Mouse (Mus musculus): ENCODE results near the gene Pex16.
"Not testable (repeated sequence)": the region's sequence is repeated elsewhere in the genome, so short reads cannot be mapped to it uniquely, and the experiment has no call there.

The Pex16 gene

DNA sequence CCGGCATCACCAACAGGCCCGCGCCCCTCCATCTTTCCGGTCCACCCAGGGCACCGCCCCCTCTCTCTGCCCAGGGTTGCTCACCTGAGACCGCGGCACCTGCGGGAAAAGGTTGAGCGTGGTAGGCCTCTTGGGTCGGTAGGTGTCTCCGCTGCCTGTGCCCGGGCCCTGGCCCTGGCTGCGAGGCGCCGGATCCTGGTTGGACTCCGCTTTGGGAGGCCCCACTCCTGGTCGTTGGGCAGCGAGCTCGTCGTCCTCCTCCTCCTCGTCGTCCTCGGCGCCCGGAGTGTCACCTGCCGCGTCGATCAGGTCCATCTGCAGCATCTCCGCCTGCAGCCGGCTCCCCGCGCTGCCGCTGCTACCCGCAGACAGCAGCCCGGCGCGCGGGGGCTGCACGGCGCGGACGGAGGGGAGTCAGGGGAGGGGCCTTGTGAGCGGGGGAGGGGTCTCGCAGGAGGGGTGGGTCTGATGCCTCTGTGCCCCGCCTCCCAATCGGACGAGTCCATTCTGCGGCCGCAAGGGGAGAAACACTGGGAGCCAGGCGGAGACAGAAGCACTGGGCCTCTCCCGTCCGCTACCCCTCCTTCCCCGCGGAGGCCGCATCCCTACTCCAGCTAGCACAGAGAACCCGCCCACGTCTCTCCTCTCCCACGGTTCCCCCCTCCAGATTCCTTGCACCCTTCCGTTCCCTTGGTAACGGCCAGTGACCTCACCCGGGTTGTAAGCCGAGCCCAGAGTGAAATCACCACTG lies 14.6 kb downstream of the Pex16 start:
- peak; percentile 81 for DNase-seq

GRCm38 (mm10) chr2:92389645-92390044 lies 15.2 kb downstream of the Pex16 start:
- DNase-seq = no peak

DNA sequence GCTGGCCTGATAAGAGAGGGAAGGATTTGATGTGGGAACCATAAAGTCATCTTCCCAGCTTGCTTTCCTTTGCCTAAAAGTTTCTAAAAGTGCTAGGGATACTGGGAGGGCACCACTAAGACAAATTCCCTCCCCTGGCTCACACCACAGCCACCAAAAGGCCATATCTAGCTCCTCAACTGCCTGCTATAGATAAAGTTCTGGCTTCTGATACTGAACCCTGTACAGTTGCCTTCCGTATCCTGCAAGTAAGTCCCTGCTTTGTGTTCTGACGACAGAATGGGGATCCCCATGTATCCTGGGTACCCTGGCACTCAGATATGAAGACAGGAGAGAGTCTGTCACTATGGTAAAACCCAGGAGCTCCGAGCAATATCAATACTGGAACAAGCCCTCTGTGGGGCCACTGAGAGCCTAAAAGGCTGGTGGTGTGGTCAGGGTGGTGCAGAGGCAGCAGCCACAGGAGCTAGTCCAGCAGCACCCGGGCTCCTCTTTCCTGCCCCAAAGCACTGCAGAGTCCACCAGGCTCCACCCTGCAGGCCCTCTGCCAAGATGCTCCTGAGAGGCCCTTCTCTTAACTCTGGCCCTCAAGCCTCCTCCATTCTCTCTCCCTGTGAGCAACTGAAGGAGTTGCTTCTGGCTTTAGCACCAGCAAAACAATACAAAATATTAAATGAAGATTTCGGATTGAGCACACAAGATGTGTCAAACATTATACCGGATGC lies 15.9 kb downstream of the Pex16 start:
- peak; percentile 35 for DNase-seq

DNA sequence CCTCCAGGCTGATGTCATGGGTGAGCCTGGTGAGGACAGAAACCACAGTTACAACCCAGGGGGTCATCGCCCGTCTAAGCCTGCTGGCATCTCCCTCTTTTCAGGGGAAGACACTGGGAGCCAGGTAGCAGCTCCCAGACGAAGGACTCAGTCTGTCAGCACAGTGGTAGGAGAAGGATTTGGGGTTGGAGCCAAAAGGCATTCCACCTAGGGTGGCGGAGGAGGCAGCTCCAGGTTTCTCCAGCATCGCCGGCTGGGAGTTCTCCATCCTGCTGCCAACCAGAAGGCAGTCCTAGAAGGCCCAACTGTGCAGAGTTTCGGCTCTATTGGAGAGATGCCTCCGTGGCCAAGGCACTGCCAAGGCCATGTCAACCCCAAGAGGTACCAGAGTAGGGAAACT lies 16.6 kb downstream of the Pex16 start:
- DNase-seq = no peak

GRCm38 (mm10) chr2:92391703-92392317 lies 17.3 kb downstream of the Pex16 start:
- no peak for DNase-seq

DNA sequence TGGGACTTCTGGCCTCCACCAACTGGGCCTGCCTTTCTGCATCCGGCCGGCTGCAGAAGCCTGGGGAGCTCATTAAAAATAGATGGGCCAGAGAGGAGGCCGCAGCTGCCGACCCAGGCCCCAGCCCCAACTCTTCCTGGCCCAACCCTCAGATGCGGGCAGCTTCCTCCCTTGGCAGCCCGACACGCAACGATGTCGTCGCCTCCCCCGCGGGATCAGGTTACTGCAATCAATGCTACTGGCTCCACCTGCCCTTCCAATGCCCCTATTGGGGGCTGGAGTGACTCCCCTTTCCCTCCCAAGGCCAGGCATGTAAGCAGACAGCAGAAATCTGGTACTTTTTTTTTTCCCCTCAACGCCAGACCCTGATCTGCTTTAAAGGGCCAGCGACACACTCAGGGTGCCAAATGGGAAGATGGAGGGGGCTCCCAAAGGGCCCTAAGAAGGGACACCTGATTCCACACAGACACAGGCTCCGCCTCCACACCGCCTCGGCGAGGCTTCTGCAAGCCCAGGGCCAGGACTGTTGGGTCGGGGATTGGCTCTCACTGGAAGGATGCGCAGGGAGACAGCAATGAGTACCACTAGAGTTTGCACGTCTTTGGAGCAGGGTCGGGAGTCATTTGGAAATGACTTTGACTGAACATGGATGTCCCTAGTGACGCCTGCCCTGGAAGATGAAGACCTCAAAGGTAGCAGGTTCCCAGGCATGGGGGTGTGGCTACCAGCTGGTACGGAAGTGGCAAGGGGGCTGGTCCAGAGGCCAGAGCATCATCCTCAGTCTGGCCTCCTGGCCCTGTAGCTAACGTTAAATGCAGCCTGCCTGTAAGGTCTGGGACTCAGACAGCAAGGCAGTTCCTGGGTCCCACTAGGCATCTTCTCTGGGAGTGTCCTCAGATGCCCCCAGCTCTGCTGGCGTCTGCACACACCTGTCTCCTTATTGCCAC lies 18.1 kb downstream of the Pex16 start:
- no peak for DNase-seq

- no peak for DNase-seq
Measured at GRCm38 (mm10) chr2:92395535-92395934, 21.1 kb downstream of the Pex16 start.

GRCm38 (mm10) chr2:92397436-92397835 lies 23.0 kb downstream of the Pex16 start:
- no peak for DNase-seq

GRCm38 (mm10) chr2:92399877-92400276 lies 25.4 kb downstream of the Pex16 start:
- not testable (repeated sequence) for DNase-seq

DNA sequence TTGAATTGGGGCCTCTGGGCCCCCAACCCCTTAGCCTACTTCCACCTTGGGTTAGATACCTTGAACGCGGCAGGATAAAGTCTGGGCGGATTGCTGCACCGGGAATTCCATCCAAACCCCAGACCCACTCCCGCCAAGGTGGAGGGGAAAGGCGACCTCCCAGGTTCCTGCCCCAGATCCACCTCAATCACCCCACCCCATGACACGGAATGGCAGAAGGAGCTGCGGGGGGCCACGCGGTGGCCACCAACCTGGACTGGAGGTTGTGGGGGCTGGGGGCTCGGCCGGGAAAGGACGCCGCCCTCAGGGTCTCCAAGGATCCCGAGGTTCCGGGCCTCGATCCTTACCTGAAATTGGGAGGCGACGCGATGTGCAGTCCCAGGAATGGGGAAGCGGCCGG lies 26.2 kb downstream of the Pex16 start:
- no peak for DNase-seq

- no peak for DNase-seq
Measured at GRCm38 (mm10) chr2:92401091-92401561, 26.6 kb downstream of the Pex16 start, which contains the start of gene Mapk8ip1. Gene Mapk8ip1, minus strand, starts transcription at chr2:92401263.

DNA sequence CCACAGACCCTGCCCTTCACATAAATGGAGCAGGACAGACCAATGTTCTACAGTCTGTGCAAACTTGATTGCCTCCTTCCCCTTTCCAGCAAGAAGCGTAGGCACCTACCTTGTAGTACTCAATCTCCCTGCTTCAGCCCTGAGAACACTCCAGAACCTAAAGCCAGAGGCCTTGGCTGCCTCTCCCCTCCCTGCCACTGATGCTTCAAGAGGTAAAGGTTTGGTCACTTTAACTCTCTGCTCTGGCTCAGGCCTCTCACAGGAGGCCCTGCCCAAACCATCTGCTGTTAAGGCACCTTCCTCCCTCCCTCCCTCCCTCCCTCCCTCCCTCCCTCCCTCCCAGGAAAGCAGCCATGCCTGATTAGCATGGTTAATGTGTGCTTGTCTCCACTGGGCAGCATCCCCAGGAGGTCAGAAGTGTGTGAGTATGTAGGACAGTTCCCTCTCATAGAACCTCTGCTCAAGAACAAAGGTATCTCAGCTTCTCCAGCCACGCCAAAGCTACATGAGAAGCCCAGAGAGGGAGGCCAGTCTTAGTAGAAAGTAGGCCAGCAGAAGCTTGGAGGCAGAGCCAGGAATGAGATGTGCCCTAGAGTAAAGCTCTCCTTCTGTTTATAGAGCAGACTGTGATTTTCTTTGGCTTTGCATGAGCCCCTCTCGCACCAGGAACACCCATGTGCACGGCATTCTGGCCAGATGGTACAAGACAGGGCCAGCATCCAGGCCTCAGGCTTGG lies 28.3 kb downstream of the Pex16 start:
- peak; percentile 43 for DNase-seq

- no peak for DNase-seq
Measured at GRCm38 (mm10) chr2:92403776-92404319, 29.4 kb downstream of the Pex16 start.

GRCm38 (mm10) chr2:92404737-92405136 lies 30.3 kb downstream of the Pex16 start:
- DNase-seq = no peak

GRCm38 (mm10) chr2:92405687-92406086 lies 31.2 kb downstream of the Pex16 start:
- no peak for DNase-seq

DNA sequence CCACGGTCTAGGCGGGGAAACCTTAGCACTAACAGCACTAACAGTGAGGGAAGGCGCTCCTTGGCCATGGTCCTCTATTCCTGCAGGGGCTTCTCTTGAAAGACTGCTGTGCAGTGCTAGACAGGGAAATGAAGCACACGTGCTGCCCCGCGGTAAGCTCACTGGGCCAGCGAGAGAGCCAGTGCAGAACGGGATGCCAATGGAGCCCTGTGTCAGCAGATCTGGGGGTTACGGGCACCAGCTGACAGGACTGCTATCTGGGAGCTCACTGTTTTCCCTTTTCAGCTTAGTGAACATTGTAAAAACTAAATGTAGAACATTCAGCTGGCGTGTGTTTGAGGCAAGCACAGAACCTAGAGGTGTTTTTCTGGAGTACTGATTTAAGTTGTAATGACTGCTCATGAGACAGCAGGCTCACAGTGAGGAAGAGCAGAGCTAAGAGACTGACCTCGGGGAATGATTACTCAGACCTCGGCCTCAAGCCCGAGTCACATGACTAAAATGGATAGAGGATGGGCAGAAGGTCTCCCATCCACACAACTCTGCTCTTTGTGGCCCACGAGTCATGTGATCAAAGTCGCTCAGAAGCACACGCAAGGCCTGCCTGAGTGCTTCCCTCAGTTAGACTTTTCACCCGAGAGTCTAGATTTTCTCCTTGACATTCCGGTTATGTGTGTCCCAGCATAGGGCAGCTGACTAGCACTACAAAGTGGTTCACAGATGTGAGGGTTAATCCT lies 34.0 kb downstream of the Pex16 start:
- peak; percentile 55 for DNase-seq

DNA sequence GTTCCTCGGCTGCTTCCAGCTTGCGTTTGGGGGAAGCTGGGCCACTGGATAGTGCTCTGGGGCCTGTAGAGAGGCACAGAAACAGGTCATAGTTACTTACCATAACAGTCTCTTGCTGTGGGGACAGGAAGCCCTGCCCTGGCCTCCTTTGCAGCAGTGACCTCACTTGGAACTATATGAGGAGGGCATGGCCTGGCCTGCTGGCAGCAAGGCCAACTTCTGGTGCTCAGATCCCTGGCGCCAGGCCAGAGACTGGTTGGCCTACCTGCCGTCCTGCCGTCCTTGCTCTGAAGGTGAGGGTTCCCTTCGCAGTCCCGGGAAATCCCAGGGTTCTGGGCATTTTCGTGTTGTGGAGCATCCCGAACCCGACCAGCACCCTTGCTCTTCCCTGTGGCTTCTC lies 37.2 kb downstream of the Pex16 start:
- peak; percentile 60 for DNase-seq

DNA sequence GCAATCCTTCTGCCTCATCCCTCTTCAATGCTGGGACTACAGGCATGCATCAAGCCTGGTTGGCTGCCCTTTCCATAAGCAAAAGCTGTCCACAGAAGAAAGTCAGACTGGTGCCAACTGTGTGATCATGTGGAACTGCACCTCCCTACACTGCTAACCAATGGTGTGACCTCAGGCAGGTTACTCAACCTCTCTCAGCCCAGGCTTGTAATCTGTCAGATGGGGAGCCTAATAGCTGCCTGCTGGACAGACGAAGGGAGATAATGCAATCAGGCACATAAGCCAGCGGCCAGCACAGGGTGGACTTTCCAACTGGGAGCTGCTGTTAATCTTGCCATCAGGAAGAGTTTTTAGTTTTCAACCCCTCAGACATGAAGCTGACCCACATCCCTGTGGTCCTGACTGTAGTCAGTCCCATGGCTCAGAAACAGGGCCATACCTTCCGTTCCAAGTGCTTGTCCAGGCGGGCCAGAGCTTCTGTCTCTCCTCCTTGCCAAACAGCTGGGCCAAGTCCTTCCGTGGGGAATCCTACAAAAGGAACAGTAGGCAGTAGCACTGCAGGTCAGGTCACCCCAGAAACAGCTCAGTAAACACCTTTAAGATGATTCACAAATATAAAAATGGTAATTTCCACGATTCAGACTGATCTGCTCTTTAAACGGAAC lies 47.4 kb downstream of the Pex16 start:
- peak; percentile 54 for DNase-seq

DNA sequence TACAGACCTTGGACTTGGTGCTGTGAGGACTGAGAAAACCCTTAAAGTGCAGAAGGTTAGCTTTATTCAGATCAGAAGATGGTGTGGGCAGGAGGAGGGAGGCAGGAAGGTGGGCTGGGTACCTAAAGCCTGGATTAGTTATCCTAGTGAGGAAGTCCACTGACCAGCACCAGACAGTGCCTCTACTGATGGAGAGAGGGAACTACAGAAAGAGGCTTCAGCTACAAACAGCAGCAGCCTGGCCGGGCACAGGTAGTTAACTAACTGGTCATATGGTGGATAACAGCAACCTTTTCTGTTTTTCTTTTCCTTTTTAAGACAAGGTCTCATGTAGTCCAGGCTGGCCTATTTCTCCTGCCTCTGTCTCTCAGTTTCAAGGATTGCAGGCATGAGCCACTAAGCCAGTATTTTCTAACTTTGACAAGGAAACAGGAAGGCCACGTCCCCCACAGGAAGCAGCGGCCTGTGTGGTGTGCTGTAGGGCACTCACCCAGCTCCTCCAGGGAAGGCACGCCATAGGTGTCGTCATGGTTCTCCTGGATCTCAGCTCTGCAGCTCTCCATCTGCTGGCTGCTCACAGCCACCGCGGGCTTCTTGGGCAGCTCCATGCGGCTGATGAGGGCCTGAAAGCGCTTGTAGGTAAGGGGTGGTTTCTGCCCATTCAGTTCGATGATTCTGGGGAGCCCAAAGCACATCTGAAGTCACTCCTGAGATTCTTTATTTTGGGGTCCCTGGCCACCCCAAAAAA lies 48.1 kb downstream of the Pex16 start:
- DNase-seq = no peak
